Mouse (Mus musculus): ENCODE measurements around the gene Nprl3.

The Nprl3 gene

DNA sequence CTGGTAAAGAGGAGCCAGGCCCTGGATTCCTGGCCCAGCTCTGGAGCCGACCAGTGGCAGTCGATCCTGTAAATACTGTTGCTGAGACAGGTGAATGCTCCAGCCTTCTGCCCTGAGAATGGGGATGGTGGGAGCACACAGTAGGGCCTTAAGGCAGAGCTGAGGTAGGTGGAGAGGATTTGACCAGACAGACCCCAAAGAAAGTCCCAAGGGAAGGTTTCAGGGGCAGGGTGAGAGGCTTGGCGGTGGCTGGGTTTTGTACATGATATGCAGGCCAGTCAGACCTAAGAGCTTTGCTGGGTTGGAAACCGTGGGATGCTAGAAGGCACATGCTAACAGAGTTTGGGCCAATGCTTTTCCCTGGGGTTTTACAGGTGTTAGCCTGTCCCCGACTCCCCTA lies 72.9 kb downstream of the Nprl3 start:
- DNase-seq = no peak

- DNase-seq = no peak
These were observed 73.4 kb downstream of the Nprl3 start for GRCm38 (mm10) chr11:32194086-32194485.

GRCm38 (mm10) chr11:32193156-32193555 lies 74.4 kb downstream of the Nprl3 start:
- no peak for DNase-seq

DNA sequence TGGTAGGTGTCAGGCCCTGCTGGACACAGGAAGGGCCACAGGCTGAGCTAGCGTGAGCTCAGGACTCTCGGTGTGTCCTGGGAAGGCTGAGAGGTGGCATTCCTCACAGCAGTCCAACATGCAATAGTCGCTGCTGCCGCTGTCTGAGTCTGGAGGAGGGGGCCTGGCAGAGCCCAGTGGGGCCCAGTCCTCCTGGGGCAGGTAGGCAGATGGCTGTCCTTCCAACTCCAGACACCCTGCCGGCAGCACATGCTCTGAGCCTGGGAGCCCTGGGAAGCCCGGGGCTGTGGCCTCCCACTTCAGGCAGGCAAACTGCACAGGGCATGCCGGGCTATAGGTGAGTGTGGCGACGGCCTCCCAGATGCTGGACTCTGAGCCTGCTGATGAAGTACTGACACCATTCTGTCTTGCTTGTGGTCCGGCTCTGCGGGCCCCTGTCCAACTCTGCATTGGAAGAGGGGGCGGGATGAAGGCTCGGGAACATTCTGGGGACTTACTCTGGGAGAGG lies 76.8 kb downstream of the Nprl3 start:
- DNase-seq = no peak

DNA sequence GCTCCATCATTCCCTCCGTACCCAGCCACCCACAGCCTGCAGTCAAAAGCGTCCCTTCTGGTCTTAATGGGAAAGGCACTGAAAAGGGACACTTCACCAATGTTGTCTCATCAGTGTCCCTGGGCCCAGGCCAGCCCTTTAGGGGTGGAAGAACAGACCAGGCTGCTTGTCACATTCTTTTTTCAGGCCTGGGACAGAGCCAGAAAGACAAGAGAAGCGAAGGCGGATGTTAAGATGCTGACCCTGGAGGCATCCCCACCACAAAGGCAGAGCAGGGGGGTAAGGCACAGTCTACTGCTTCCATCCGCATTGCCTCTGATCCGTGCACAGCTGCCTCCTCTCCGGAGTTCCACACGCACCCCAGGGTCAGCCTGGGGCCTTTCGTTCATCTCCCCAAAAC lies 77.4 kb downstream of the Nprl3 start:
- DNase-seq = peak; percentile 13 to 30

- no peak for DNase-seq
These were observed 78.1 kb downstream of the Nprl3 start for GRCm38 (mm10) chr11:32189434-32189833.

DNA sequence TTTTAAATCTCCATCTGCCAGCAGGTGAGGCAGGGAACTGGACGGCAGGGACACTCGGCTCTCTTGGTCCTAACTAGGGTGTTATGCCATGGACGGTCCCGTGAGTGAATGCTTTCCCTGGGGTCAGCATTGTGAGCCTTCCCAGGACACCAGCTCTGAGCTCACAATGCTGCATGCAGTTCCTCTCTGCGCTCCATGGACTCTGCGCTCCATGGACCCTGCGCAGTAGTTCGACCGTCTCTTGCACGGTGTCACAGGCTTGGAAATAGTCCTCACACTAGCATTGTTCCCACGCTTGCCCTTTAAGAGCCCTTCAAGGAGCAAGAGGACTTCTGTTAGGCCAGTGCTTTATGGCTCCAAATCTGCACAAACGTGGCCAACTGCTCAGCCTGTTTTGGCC lies 78.6 kb downstream of the Nprl3 start:
- DNase-seq = no peak

DNA sequence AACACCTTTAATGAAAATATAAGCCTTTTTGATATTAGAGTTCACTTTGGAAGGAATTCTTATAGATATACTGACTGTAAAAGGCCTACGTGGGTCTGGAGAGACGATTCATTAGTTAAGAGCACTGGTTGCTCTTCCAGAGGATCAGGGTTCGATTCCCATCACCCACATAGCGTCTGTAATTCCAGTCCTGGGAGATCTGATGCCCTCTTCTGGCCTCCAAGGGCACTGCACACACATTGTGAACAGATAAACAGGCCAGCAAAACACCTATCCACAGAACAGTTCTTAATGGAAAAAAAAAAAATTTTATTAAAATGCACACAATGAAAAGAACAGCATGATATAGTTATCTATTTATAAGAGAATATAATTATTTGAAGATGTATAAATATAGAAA lies 80.3 kb downstream of the Nprl3 start:
- DNase-seq = no peak

DNA sequence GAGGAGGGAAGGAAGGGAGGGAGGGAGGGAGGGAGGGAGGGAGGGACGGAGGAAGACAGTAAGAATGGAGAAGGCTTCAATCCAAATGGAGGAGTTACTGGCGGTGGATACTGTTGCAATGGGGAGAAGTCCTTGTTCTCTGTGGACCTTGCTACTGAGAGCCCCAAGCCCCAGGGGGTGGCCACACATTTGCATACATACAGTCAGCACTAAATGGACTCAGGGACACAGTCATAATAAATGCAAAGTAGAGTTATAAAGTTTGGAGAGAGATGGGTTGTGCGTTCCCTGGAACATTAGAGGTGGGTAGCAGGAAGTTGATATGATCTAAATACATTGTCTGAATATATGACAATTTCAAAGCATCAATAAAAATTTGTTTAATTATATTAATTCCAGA lies 81.5 kb downstream of the Nprl3 start:
- DNase-seq = no peak

DNA sequence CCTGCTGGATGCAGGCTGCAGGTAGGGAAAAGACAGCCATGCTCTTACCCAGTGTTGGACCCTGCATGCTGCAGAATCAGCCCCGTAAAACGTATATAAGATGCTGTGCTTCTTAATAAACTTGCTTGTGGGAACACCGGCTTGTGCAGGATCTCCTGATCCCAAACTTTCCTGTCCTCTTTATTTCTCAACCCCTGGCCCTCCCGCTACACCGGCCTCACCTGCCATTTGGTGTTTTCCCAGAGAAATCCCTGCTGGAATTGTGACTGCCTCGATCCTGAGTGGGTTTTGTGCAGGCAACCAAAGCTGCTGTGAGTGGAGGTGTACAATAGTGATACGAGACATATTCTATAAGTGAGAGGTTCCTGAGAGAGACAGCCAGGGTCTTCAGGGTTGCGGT lies 83.0 kb downstream of the Nprl3 start:
- no peak for DNase-seq

DNA sequence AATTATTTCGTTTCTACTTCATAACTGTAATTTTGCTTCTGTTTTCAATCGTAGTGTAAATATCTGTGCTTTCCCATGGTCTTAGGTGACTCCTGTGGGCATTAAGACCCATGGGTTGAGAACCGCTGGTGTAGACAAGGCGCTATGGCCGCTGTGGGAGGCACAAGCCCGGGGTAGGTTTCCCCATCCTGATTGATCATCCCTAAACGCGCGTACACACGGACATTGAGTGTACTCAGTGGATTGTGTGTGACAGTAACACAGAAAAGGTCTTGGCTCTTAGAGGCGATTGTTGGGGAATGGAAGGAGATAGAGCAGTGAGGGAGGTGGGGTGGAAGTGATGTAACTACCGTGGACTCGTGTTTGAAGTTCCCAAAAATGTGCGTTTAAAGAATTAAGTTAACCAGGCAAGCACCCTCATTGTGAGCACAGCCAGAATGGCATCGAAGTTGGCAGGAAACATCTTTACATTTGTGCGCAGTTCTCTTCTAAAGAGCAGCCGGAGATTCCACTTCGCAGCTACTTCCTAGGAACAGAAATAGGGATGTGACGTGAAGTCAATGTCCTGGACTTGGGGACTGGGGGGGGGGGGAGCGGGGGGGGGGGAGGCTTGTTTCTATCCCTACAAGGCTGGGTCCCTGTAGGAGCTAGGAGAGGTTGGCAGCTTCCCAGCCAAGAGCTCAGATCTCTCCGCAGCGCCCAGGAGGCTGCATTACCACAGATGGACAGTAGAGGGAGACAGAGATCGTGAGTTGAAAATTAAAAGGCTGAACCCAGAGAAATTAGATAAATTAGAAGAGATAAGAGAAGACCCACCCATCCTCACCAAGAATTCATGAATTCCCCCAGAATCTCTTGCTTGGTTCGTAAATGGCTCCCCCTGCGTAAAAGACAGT lies 85.3 kb downstream of the Nprl3 start:
- peak; percentile 79 to 91 for DNase-seq

- no peak for DNase-seq
These were observed 86.3 kb downstream of the Nprl3 start for GRCm38 (mm10) chr11:32181246-32181645.

DNA sequence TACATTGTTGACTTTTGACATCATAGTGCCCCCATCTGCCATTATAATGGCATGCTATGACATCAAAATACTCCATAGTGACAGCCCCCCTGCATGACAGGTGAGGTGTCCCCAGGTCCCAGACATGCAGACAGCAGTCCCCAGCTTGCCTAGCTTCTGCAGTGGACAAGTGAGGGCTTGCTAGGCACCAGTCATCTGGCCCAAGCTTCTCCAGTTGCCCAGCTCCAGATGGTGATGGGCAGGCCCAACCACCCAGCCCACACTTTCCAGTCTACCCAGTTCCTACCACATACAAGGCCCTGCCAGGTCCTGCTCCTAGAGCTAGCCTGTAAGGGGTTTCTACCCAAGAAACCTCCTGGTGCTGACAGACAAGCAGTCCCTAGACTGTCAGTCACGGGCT lies 89.0 kb downstream of the Nprl3 start:
- no peak for DNase-seq
